Mouse (Mus musculus) megakaryocyte, embryonic 14.5 days (primary cell): ENCODE measurements around the gene 2310057M21Rik.

Experiments used
- FLI1 ChIP-seq: IDR thresholded peaks from 2 replicates; pipeline ENCODE4 v1.6.1; 2012; ENCODE audit warnings: low read length, inconsistent platforms, mixed read lengths
- GATA1 ChIP-seq: IDR thresholded peaks from 3 replicates; pipeline ENCODE4 v1.6.1; 2012; ENCODE audit warnings: mixed read lengths, low read length, inconsistent platforms, borderline replicate concordance

DNA sequence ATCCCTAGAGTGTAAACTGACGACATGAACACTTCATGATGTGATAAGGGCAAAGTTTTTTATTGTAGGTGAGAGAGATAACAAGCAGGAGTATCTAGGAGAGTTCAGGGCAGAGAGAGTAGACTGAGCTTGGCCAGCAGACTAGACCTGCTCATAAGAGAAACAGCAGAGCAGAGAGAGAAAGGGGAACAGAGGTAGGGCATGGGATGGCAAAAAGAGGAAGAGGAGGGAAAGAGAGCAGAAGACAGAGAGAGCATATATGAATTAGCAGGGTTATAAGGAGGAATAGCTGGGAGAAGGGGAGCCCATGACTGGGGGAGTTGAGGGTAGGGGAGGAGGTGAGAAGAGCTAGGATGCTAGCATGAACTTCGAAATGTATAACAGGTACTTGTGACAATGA lies 30.9 kb downstream of the 2310057M21Rik start:
- TF ChIP-seq GATA1 = no peak
- TF ChIP-seq FLI1 = no peak
